Mouse (Mus musculus) layer of hippocampus, adult 2 months (tissue): ENCODE results near the gene Samd14. TPM values are rescaled to one million over a fixed set of nuclear protein-coding genes. Genes with fewer than 3 reads are reported as not detected.

Source experiments
- DNase-seq, 2 experiments: peaks; one replicate each; pipeline ENCODE4 v3.0.0; 2022; ENCODE audit warnings: low spot score in 2 of 2
- H3K27ac ChIP-seq: fragments of 200-600 bp; 2 replicates; pipeline ENCODE4 v1.8.1; 2022
- H3K4me3 ChIP-seq: fragments of 200-600 bp; 2 replicates; pipeline ENCODE4 v1.8.1; 2022; ENCODE audit warnings: mild to moderate bottlenecking
- CTCF ChIP-seq: fragments of 200-600 bp; conservative IDR thresholded peaks from 2 replicates; pipeline ENCODE4 v1.8.1; 2022; ENCODE audit warnings: antibody characterized with exemption, mild to moderate bottlenecking, moderate library complexity
- total RNA-seq, 2 experiments: library from RNA; stranded (reverse); gene quantifications; 2 replicates each; pipeline ENCODE4 v1.2.3; 2021

Samd14 gene
- total RNA-seq, 2 experiments from 2014 or later, result 38.9 to 40.8 TPM

DNA sequence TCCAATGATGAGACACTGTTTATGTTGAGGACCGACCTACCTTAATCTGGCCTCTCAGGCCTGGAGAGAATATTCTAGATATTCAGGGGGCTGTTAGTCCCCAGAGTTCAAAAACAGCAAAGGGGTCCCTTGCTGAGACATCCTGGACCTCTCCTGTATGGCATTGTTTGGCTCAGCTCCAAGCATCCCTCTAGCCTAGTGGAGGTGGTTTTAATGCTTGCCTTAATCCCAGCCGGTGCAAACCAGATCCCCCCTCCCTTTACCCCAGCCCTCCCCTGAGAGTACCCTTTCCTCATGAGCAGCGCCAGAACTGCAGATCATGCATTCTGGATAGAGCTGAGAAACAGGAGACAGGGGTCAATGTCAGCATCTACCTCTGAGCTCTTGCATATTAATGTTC lies 2.8 kb downstream of the Samd14 start:
- DNase-seq, result no peak
- Histone ChIP-seq H3K27ac (no peak overlapping the region), H3K4me3 (no peak overlapping the region)
- no peak for TF ChIP-seq CTCF

DNA sequence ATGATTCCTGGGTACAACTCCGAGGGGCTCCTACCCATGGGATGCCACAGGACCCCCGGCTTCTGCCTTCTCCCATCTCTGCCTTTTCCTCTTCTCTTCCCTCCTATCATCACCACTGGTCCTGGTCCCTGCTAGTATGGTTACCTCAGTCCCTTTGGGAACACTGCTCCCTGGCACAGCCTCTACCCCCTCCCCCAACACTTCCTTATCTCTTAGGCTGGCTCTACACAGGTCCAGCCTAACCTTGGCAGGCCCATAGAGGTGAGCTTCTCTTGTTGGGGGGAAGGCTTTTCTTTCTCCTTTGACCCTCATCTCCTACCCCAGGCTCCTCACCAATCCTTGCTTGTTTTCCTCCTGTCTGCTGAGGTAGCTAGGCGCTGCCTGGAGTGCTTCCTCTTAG lies 5.8 kb downstream of the Samd14 start:
- no peak for TF ChIP-seq CTCF
- H3K27ac ChIP-seq, result no peak overlapping the region
- H3K4me3 ChIP-seq, result no peak overlapping the region
- DNase-seq, result no peak

DNA sequence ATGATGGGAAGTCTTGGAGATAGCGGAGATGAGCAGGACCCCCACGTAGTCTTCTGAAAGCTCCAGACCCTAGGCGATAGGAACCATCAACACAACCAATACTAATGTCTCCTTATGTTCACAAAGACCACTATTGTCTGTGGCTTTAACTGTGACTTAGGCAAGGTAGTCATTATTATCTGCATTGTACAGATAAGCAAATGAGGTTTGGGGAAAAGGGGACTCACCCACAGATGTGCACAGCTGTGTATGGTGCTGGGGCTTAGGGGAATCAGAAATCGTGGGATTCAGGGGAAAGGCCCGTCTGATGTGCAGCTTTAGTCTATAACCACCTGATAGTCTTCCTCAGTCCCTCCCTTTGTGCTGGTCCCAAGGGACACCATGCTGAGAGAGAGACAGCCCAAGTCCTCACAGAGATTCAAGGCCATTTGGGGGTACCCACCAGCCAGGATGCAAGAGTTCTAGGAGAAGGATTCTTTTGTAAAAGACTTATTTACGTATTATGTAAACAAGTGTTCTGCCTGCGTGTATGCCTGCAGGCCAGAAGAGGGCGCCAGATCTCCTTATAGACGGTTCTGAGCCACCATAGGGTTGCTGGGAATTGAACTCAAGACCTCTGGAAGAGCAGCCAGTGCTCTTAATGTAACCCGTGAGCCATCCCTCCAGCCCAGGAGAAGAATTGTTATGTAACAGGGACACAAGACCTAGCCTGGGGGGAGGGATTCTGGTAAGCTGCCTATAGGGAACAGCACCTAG lies 12.7 kb downstream of the Samd14 start:
- no peak for DNase-seq
- Histone ChIP-seq H3K4me3 (no peak overlapping the region), H3K27ac (no peak overlapping the region)
- TF ChIP-seq CTCF, result peak; percentile 72

DNA sequence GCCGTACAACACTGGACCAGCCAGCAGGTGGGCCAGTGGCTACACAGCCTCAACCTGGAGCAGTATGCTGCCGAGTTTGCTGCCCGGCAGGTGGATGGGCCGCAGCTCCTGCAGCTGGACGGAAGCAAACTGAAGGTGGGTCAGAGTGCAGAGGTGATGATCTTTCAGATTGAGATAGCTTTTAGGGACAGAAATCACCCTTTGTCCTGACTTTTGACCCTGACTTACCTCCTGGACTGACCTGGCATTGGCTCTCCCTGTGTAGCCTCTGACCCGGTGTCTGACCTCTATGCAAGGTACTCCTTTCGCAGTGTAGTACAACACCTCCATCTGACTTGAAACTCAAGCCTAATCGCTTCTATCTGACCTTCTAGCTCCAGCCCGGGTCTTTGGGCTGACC lies 13.8 kb downstream of the Samd14 start:
- no peak overlapping the region for H3K27ac ChIP-seq
- H3K4me3 ChIP-seq, result no peak overlapping the region
- no peak for DNase-seq
- TF ChIP-seq CTCF, result no peak

DNA sequence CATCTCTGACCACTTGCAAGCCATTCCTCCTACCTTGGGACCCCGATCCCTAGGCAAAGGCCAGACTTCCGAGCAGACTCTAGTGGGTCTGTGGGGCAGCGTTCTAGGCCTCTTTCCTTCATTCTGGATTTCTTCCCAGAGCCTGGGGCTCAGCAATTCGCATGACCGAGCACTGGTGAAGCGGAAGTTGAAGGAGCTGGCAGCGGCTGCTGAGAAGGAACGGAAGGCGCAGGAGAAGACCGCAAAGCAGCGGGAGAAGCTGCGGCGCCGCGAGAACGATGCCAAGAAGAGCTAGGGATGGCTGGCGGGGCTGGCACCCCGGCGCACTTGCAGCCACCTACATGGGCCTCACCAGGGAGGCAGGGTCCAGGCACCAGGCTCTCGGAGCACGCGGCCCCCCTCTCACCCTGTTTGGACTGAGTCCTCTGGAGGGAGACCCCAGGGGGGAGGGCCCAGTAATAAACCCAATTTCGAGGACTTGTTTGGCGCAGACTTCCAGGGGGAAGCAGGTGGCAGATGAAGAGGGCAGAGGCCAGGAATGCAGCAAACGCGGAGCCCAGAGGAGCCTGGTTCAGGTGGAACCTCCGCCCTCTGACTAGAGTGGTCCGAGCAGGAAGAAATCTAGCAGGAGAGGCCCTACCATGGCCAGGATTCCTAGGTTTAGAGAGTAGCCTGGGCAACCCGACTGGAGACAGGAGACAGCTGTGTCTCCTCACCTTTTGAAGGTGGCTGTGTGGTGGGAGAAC lies 14.9 kb downstream of the Samd14 start:
- peak overlapping the region; percentile 78 for H3K27ac ChIP-seq
- peak in 1 of 2 experiments; percentile 52 for DNase-seq
- H3K4me3 ChIP-seq, result no peak overlapping the region
- no peak for TF ChIP-seq CTCF

DNA sequence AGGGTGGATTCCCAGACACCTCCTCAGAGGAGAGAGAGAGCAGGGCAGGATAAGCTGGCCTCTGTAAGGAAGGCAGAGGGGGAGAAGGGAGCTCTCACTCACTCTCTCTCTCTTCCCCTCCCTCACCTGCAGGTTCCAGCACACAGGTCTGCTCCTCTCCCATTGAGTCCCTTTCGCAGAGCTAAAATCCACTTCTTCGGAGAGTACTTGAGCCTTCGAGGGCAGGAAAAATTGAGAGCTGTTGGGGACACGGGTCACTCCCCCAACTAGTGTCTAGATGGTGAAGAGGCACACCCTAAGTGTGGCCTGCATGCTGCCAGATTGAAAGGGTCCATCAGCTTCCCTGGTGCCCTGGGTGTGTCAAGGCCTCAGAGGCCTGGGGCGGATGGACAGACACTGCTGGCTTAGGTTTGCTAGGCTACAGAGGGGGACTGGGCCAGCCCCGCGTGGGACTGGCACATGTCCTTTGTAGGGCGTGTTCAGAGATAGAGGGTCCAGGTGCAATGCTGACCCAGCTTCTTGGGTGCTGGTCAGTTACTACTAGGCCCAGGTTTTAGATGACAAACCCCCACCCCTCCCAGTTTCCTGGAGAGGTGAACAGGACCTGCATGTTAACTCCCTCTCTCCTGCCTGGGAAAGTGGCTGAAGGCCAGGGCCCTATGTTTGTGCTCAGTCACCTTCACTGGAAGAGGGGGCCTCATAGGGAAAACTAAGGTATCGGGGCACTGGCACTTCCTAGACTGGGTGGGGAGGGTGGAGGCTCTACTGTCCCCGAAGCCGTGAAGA lies 15.7 kb downstream of the Samd14 start:
- DNase-seq, result no peak
- TF ChIP-seq CTCF, result no peak
- Histone ChIP-seq H3K4me3 (no peak overlapping the region), H3K27ac (peak overlapping the region; percentile 78; the same call in 1 of the 2 replicates)

DNA sequence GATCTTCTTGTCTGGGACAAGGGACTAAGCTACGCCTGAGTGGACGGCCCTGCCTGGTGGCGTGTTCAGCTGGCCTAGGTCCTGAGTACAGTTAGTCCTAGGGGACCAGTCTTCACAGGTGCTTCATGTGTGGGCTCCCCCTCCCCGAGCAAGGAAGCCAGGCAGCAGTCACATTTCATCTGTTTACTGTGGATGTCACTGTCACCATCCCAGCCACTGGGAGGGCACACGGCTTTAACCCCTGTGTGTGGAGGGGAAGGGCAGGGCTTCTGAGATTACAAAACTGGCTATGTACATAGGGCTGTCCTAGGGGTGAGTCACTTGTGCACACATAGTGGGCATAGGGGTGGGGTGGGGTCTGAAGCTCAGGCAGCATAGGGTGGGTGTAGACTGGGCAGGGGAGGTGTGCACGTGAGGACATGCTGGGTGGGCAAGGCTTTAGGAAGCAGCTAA lies 16.4 kb downstream of the Samd14 start:
- DNase-seq, result no peak
- no peak overlapping the region for H3K27ac ChIP-seq
- no peak for TF ChIP-seq CTCF
- H3K4me3 ChIP-seq, result no peak overlapping the region

DNA sequence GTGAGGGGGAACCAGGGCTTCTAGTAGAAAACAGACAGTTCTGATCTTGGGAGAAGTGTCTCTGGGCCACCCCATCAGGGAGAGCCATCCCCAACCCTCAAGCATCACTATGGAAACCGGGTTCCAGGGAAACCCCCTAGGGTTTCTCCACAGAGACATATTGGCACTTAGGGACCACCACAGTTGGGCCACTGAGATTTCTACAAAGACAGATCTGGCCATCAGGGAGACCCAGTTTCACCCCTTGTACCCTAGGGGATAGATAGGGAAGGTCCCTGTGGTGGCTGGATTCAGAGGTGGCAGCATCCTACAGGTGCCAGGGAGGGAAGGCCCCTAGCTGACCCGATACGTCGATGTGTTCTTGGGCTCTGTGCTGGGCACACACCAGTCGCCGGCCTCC lies 17.2 kb downstream of the Samd14 start:
- DNase-seq, result no peak
- no peak overlapping the region for H3K27ac ChIP-seq
- H3K4me3 ChIP-seq, result no peak overlapping the region
- TF ChIP-seq CTCF, result no peak

DNA sequence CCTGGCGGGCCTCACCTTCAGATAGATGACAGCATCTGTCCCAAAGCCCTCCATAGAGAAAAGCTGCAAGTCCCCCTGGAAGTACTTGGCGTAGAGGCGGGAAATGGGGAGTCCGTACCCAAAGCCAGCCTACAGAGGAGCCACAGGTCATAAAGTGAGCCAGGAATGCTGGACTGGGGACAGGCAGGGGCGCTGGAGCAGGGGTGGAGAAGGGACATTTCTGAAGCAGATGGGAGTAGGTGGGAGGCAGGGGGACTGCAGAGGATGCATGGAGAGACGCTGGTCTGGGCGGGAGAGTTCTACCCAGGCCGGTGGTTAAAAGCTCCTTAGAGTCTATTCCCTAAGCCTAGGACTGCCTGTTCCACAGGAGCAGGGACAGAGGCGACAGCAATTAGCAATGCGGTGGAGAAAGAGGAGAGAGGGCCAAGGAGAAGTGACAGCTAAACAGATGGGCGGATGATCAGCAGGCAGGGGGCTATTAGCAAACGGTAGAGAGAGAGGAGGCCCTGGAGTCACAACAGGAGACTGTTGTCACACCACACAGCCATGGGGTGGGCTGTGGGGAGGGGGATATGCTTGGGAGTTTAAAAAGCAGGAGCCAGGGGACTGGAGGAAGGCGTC lies 18.3 kb downstream of the Samd14 start:
- DNase-seq, result no peak
- Histone ChIP-seq H3K27ac (0 out of 2 replicates have a peak overlapping the region, but pooled peaks have one; percentile 3), H3K4me3 (no peak overlapping the region)
- TF ChIP-seq CTCF, result no peak

DNA sequence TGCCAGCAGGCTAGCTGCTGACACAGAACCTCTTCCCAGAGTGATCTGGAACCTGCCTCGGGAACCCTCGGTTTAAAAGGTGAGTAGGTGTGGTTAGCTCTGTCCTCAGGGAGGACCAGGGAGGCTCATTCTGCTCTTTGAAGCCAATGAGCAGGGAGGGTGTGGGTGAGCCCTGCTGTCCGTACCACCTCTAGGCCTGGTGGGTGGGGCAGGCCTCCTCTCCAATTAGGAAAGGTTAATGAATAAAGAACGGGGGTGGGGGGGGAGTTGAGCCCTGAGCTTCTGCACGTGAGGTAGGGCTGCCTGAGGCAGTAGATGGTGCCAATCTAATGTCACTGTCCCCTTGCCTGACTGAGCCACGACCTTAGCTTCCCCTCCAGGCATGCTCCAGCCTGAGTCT lies 23.3 kb downstream of the Samd14 start:
- peak overlapping the region; percentile 68 for H3K27ac ChIP-seq
- no peak overlapping the region for H3K4me3 ChIP-seq
- no peak for TF ChIP-seq CTCF
- no peak for DNase-seq

DNA sequence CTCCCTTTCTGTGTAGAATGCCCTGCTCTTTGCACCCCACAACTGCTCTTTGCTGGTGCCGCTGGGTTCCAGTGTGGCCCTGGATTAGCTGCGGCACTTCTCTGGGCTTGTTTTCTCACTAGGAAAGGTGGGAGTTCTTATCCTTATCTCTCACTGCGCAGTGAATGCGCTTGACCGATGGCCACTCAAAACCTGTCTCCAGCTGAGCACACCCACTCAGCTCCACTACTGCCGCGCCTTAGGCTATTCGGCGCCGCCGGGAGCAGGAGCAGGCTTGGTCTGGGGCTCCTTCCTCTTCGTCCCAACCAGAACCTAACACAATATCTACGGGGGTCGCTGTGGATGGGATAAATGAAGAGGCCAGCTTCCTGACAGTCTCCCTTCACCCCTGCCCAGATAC lies 23.9 kb downstream of the Samd14 start:
- no peak for TF ChIP-seq CTCF
- H3K27ac ChIP-seq, result peak overlapping the region; percentile 68; the same call in 1 of the 2 replicates
- H3K4me3 ChIP-seq, result no peak overlapping the region
- no peak for DNase-seq

DNA sequence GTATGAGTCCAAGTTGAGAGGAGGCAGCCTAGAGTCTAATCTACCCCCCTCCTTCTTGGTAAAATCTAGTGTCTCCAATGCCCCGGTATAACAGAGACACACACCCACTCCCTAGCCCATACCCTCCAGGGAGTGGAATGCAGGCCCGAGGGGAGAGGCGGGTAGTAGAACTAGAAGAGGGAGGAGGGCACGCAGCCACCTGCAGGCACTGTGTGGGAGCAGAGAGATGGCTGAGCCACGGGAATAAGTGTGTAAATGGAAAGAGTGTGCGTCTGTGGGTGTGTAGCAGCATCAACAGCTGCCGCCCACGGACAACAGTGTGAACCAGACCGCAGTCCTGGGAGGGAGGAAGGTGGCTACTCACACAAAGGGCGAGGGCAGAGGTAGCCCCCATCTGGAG lies 25.2 kb downstream of the Samd14 start:
- Histone ChIP-seq H3K4me3 (no peak overlapping the region), H3K27ac (peak overlapping the region; percentile 23; the same call in 1 of the 2 replicates)
- TF ChIP-seq CTCF, result no peak
- DNase-seq, result no peak

DNA sequence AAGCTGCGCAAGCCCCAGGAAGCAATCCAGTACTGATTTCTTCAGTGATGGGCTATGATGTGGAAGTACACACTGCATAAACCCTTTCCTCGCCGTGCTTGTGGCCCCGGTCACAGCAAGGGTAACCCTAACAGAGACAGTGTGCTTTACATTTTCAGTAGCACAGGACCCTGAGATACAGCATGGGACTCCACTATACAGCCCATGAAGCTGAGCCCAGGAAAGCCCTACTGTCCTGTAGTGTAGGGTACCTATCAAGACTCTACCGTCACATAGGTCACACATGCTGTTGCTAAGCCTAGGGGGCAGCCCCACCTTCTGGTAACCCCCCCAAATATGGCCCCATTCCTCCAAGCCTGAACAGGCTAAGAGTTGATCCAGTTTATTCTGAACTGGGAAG lies 26.8 kb downstream of the Samd14 start:
- no peak for DNase-seq
- H3K27ac ChIP-seq, result peak overlapping the region; percentile 95; the same call in 1 of the 2 replicates
- H3K4me3 ChIP-seq, result no peak overlapping the region
- no peak for TF ChIP-seq CTCF
